Mouse (Mus musculus): ENCODE data around the gene Spdya.

DNA sequence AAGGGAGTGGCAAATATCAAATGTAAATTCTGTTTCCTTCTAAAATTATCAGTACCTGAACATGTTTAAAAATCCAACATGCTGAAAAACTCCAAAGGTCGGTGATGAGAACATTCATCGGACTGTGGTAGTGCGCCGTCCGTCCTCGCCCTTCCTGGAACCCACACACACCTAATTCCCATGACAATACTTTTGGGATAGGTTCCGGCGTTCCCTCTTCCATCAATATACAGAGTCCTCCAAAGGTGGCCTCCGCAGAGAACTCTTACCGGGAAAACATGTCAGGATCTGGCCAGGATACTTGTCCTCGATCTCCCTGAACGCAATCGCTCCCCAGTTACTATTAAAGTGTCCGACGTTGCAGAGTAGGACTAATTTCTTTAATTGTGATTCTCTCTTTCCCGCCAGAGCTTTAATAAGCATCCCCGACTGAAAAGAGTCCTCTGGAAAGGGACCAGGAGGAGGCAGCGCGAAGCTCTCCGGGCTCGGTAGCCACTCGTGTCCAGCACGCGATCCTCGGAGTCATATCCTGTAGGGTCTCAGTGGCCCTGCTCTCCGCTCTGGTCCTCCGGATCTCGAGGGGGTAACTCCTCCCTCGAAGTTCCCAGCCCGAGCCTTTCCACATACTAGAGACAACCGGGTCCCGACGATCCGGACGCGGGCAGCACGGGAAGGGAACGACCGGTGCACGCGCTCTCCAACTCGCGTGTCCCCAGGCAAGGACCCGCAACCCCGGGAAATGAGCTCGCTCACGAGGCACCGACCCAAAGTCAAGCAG, 46.2 kb downstream of the Spdya start:
- TF ChIP-seq CTCF (IDR thresholded peaks at IDR 0.05; ENCODE audit: low read depth, low read length): no peak
- TF ChIP-seq POLR2A (IDR thresholded peaks at IDR 0.05; ENCODE audit: extremely low read depth, insufficient read depth, low read length): no peak
